Mouse (Mus musculus): ENCODE measurements around the gene Smyd3.

DNA sequence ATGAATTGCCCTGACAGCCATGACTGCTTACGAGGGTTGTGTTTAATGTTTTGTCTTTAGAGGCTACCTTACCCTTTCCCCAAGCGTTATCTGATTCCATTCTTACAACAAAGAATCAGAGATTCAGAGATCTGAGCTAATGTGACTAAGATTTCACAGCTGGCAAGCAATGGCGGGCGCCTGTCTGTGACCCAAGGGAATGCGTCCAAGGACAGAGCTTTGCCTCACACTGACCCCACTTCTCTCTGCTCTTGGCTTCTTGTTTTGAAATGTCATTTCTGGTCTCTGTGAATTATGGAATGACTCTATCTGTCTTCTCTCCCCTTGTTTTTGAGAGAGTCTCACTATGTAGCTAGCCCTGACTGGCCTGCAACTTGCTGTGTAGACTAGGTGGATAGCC lies 46.1 kb upstream of the Smyd3 start:
- TF ChIP-seq CTCF (IDR thresholded peaks at IDR 0.05; ENCODE audit: insufficient read depth, low read depth, low read length) (no peak), POLR2A (IDR thresholded peaks at IDR 0.05; ENCODE audit: insufficient read depth, low read depth, low read length) (no peak)

Measured in olfactory bulb, adult 2 months (tissue).